Mouse (Mus musculus) lung, postnatal 0 days (tissue): Measurements from ENCODE around the gene Mkrn1.

Experiments used
- CTCF ChIP-seq: IDR thresholded peaks from 2 replicates; pipeline ENCODE4 v1.5.1; 2016; ENCODE audit warnings: antibody characterized with exemption, mild to moderate bottlenecking
- EP300 ChIP-seq: IDR thresholded peaks from 2 replicates; pipeline ENCODE4 v1.6.1; 2016; ENCODE audit warnings: antibody characterized with exemption, mild to moderate bottlenecking, control low read depth

DNA sequence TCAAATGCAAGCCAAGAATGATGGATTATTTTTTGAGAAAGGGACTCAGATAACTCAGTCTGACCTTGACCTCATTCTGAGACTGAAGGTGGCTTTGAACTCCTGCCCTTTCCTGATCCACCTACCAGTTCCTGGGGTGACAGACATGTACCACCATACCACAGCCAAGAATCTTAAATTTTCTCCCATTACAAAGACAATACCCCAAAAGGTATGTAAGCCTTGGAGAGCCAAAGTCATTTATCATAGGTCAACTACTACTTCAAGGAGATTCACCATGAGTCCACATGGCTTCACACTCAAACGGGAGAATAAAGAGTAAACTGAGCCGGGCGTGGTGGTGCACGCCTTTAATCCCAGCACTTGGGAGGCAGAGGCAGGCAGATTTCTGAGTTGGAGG is 30.3 kb upstream of the Mkrn1 start:
- TF ChIP-seq CTCF (no peak), EP300 (no peak)
